Mouse (Mus musculus) CD4-positive, CD25-positive, alpha-beta regulatory T cell, adult 2 months (primary cell): ENCODE data around the gene Lcn6.
A peak's percentile ranks its signal among the peaks of the same experiment; 100 is the strongest.
"Not testable (repeated sequence)": the region's sequence is repeated elsewhere in the genome, so short reads cannot be mapped to it uniquely, and the experiment has no call there.

Source experiments
- DNase-seq: peaks from one replicate; pipeline ENCODE4 v3.0.0-alpha.2; 2012; ENCODE audit warnings: low read depth, low spot score

Lcn6 gene

DNA sequence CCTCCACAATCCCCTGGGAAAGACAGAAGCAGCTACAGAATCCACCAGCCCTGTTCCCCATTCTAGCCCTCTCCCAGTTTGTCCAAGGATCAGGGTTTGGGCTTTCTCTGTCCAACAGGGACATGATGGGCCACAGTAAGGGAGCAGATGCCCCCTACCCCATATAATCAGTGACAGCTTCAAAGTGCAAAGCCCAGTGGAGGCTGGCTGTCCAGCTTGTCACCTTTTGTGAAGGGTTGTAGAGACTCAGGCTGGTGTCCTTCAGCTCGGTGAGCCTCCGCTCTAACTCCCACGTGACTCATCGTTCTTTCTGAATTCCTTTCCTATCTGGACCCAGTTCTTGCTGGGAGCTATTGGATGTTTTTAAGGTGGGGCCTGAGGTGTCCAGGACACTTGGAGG is 27.1 kb downstream of the Lcn6 start:
- DNase-seq: no peak

DNA sequence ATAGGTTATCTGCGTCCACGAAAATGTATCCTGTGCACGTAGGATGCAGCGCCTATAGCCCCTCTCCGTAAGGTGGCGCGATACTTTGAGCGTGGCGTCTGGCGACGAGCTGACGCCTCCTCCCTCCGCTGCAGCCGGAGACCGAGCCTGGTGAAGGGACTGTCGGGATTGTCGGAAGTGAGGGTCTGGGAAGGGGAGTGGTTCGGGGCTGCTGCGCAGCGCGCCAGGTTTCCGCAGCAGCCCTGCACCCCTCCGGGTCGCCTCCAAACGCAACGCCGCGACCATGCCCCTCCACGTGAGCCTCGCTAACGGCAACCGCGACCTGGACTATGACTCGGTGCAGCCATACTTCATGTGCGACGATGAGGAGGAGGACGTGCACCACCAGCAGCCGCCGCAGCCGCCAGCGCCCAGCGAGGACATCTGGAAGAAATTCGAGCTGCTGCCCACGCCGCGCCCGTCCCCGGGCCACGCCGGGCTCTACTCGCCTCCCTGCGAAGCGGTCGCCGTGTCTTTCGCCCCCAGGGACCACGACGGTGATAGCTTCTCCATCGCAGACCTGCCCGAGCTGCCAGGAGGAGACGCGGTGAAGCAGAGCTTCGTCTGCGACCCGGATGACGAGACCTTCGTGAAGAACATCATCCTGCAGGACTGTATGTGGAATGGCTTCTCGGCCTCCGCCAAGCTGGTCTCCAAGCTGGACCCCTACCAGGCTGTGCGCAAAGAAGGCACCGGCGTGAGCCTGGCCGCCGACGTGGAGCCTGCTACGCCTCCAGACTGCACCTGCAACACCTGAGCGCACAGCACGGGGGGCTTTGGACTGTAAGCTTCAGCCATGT is 30.3 kb downstream of the Lcn6 start, which contains the start of gene Bmyc:
Gene Bmyc (plus strand): TSS at position 97 of the 839 bp plus-strand sequence.
- DNase-seq: peak; percentile 90

DNA sequence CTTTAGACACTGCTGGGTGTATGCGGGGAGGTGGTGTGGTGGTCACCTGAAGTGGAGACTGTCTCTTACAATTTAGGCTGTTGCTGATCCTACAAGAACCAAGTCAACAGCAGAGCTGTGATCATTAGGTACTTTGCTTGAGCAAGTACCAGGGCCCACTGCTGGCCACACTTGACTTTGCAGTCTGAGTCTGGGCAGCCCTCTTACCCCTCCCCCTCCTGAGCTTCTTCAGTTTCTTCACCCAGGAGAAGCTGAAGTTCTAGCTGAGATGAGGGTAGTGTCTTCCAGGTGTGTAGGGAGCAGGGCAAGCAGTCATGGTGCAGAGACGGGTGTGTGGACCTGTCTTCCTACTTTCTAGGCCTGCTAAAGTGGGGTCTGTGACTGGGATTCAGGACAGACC is 31.5 kb downstream of the Lcn6 start:
- peak; percentile 75 for DNase-seq

DNA sequence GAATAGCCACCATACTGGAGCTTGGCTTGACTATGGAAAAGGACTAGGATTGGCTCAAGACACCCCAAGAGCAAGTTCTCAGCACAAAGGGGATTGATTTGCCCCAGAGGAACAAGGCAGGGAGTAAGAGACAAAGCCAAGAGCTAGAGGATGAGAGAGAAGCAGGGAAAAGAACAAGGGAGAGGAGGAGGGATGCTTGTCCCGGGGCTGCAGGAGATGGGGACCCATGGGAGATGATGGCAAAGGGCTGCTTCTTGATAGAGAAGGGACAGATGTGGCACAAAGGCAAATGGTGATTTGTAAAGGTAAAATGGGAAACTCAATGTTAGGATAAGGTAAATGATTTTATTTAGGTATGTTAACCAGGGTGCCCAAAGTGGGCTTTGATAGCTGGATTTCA is 32.5 kb downstream of the Lcn6 start:
- DNase-seq: not testable (repeated sequence)

DNA sequence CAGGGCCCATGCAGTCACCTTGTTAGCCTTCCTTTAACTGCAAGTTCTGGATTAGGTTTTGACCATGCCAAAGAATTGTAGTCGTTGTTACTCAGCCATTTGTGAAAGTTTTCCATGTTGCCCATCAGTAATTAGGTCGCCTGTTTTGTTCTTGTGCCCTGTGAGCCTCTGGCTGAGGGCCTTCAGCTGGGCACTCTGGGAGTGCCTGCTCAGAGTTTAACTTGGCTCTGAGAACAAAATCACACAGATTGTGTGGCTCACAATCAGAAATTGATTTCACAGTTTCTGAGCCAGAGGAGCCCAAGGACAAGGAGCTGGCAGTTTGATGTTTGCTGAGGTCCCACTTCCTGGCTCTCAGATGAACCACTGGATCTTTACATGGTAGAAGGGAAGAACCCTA is 33.2 kb downstream of the Lcn6 start:
- not testable (repeated sequence) for DNase-seq

DNA sequence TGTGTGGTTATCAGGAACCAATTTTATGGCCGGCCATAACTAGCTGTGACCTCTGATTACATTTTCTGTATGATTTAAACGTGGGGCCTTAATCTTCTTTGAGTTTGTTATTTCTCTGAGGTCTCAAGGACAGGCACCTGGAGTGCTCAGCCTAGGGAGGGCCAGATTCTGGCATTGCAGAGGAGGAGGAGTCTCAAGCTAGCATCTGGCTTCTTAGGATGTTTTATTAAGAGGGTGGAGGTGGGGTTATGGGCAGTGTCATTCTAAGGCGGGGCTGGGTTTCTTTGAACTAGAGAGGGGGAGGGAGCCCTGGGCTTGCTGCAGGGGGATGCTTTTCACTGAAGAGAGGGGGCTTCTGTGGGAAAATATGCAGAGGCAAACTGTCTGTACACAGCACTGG is 35.1 kb downstream of the Lcn6 start:
- DNase-seq: not testable (repeated sequence)

DNA sequence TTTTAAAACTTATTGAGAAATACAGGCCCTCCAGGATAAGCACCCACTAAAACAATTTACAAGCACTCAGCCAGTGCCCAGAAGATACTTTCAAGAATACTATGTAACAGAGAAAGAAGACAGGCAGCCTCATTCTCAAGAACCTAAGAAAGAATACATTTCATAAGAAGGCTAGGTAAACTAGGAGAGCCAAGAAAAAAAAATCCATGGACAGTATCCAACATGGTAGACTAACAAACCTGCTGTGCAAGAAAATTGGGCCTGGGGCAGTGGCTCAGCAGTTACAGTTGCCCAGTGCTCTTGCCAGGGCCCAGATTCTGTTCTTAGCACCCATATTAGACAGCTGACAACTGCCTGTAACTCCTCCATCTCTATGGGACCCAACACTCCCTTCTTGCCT is 40.6 kb downstream of the Lcn6 start:
- no peak for DNase-seq
